30 mouse cellular contexts compared by ENCODE assay signal in the genomic region with DNA sequence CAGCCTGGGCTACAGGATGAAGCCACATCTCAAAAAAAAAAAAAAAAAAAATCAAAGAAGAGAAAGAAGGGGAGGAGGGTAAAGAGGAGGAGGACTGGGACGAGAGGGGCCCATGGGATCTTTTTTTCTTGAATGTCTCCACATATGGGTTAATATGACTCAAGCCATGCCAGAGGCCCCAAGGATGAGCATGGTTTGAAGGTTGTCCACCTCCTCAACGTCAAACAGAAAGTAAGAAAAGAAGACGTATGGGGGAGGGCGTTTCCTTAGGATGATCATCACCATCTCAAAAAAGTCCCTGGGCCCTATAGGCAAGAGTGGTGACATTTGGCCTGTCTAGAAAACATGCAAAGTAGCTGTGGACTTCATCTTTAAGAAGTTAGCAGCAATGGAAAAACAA.
DNase-seq lines count a peak whose midpoint lies in the region; ATAC-seq and TF ChIP-seq lines count a peak whose summit lies in the region.
"Had no signal": no experiment of that assay in that cellular context is flagged by ENCODE, and none has a peak within 500 bp of the region (broad histone marks: within the 10 kb centered on the region; RNA-seq: fewer than 3 reads in every experiment).

No protein-coding gene starts in this region.

- TF ChIP-seq CTCF in spleen, adult 2 months (IDR thresholded peaks at IDR 0.05; ENCODE audit: extremely low read depth, insufficient read depth, insufficient read length, insufficient replicate concordance): no peak
- no peak for TF ChIP-seq CTCF in CH12.LX (conservative IDR thresholded peaks at IDR 0.05 in 1 of 2, IDR thresholded peaks at IDR 0.05 in 1 of 2; ENCODE audit: low read depth in 2 of 2, low read length in 2 of 2)
- TF ChIP-seq CTCF in midbrain, postnatal 0 days (IDR thresholded peaks at IDR 0.05): no peak

- 73% methylated on average over 4 of the region's 4 CpGs for WGBS in spleen, adult 2 months
- 85% methylated on average over 4 of the region's 4 CpGs for WGBS in hindbrain, embryonic 10.5 days
- 83% methylated on average over 4 of the region's 4 CpGs for WGBS in midbrain, postnatal 0 days

- H3K4me1 ChIP-seq in spleen, adult 2 months (ENCODE audit: control insufficient read depth, insufficient read depth, insufficient read length): peaks cover 9% of the 10 kb centered on the region; the same call in 1 of the 2 replicates
- peaks cover 20 to 51% of the 10 kb centered on the region in 2 experiments for H3K4me1 ChIP-seq in CH12.LX (ENCODE audit: control insufficient read depth in 1 of 2, insufficient read depth in 2 of 2)
- no peaks in the 10 kb centered on the region for H3K4me1 ChIP-seq in hindbrain, embryonic 10.5 days (replicated peaks)
- no peaks in the 10 kb centered on the region for H3K4me1 ChIP-seq in midbrain, postnatal 0 days (ENCODE audit: insufficient read depth, low read length)
- H3K4me1 ChIP-seq: embryonic facial prominence, embryonic 10.5 days; embryonic facial prominence, embryonic 13.5 days; hindbrain, embryonic 12.5 days had no signal

- H3K79me2 ChIP-seq in CH12.LX (replicated peaks; ENCODE audit: control insufficient read depth, extremely low read depth, insufficient read depth, poor library complexity, severe bottlenecking): no peaks in the 10 kb centered on the region

- ATAC-seq in inflammation-experienced regulatory T-cells, adult 6 months: peak; percentile 71
- no peak for ATAC-seq in midbrain, postnatal 0 days (ENCODE audit: low FRiP score)
- ATAC-seq: forebrain, embryonic 14.5 days; forebrain, postnatal 0 days; hindbrain, embryonic 16.5 days had no signal

- H3K9me3 ChIP-seq in CH12.LX (replicated peaks; ENCODE audit: low read length): no peaks in the 10 kb centered on the region
- H3K9me3 ChIP-seq in hindbrain, embryonic 10.5 days: no peaks in the 10 kb centered on the region
- no peaks in the 10 kb centered on the region for H3K9me3 ChIP-seq in midbrain, postnatal 0 days (ENCODE audit: low read length)
- H3K9me3 ChIP-seq: embryonic facial prominence, embryonic 10.5 days; embryonic facial prominence, embryonic 13.5 days; heart, embryonic 10.5 days; heart, embryonic 13.5 days; hindbrain, embryonic 12.5 days had no signal

- TF ChIP-seq EP300 in CH12.LX (IDR thresholded peaks at IDR 0.05; ENCODE audit: low read length): peak; percentile 19; the same call in 1 of the 2 replicates

- H3K9ac ChIP-seq in CH12.LX (ENCODE audit: insufficient read depth, low read depth): peak overlapping the region; percentile 20; the same call in 1 of the 2 replicates
- H3K9ac ChIP-seq in midbrain, postnatal 0 days (replicated peaks; ENCODE audit: low read length, poor library complexity, severe bottlenecking): no peak overlapping the region
- H3K9ac ChIP-seq: embryonic facial prominence, embryonic 13.5 days; forebrain, postnatal 0 days; heart, embryonic 13.5 days; hindbrain, embryonic 12.5 days had no signal

- H3K27me3 ChIP-seq in spleen, adult 2 months (ENCODE audit: control insufficient read depth, insufficient read depth, low read length): no peaks in the 10 kb centered on the region
- H3K27me3 ChIP-seq in CH12.LX (replicated peaks): no peaks in the 10 kb centered on the region
- no peaks in the 10 kb centered on the region for H3K27me3 ChIP-seq in hindbrain, embryonic 10.5 days (ENCODE audit: insufficient read depth, poor library complexity, severe bottlenecking)
- no peaks in the 10 kb centered on the region for H3K27me3 ChIP-seq in midbrain, postnatal 0 days (ENCODE audit: insufficient read depth, low read length)
- H3K27me3 ChIP-seq: embryonic facial prominence, embryonic 13.5 days; hindbrain, embryonic 12.5 days had no signal

- H3K4me2 ChIP-seq in CH12.LX (ENCODE audit: insufficient read depth, low read depth, poor library complexity, severe bottlenecking): peak overlapping the region; percentile 60
- H3K4me2 ChIP-seq in midbrain, postnatal 0 days (ENCODE audit: low read depth, low read length, poor library complexity, severe bottlenecking): no peak overlapping the region
- H3K4me2 ChIP-seq: embryonic facial prominence, embryonic 13.5 days; heart, embryonic 13.5 days; hindbrain, embryonic 12.5 days had no signal

- in situ Hi-C loops in CH12.LX (cut with MboI; ENCODE audit: low pct_ligation_motif_present, low pct_unique_long_range_greater_than_20kb, low sequenced_read_pairs): loop anchor here (5.0 kb wide), 1 partner anchor 37 kb away; no protein-coding TSS in a partner anchor

- no peak for DNase-seq in spleen, adult 2 months (ENCODE audit: low read depth in 1 of 2, low spot score in 2 of 2)
- DNase-seq in spleen, postnatal 14 days (ENCODE audit: low spot score in 2 of 2): no peak
- DNase-seq in CH12.LX (ENCODE audit: extremely low read depth): peak; percentile 75
- DNase-seq in heart, adult 9 months (ENCODE audit: low spot score in 2 of 2): no peak
- no peak for DNase-seq in hindbrain, embryonic 10.5 days (ENCODE audit: low spot score)
- no peak for DNase-seq in midbrain, postnatal 0 days (ENCODE audit: low spot score)
- no peak for DNase-seq in heart, adult 11 months
- DNase-seq: adrenal gland, adult 8-10 months; adrenal gland, postnatal 25 days; cerebellum, adult 11-12 months; cerebellum, adult 8-10 months; cerebellum, postnatal 10 days; cerebellum, postnatal 36 days; embryo, embryonic 11 days; forebrain, postnatal 0 days; gastrocnemius, adult 2 months; gastrocnemius, postnatal 14 days; heart, adult 18-20 months; heart, postnatal 14 days; heart, postnatal 4 days; kidney, adult 11 months had no signal

- no peak for TF ChIP-seq POLR2A in spleen, adult 2 months (IDR thresholded peaks at IDR 0.05; ENCODE audit: low read depth, low read length)
- TF ChIP-seq POLR2A in CH12.LX (IDR thresholded peaks at IDR 0.05; ENCODE audit: low read depth, low read length): no peak

- peak overlapping the region; percentile 42; the same call in 1 of the 2 replicates for H3K27ac ChIP-seq in spleen, adult 2 months (ENCODE audit: insufficient read depth, low read length)
- peak overlapping the region; percentile 86 for H3K27ac ChIP-seq in CH12.LX (ENCODE audit: insufficient read depth, low read depth)
- no peak overlapping the region for H3K27ac ChIP-seq in hindbrain, embryonic 10.5 days
- H3K27ac ChIP-seq in midbrain, postnatal 0 days (ENCODE audit: low read depth, low read length): no peak overlapping the region
- H3K27ac ChIP-seq: embryonic facial prominence, embryonic 10.5 days; embryonic facial prominence, embryonic 13.5 days; gastrocnemius, adult 2 months; heart, embryonic 10.5 days; heart, embryonic 13.5 days; hindbrain, embryonic 12.5 days had no signal

- dilution Hi-C loops in CH12.LX (cut with MboI; ENCODE audit: extremely low pct_ligation_motif_present, extremely low pct_unique_long_range_greater_than_20kb, low sequenced_read_pairs): no loop called here

- peak; percentile 0 for TF ChIP-seq RAD21 in CH12.LX (IDR thresholded peaks at IDR 0.05; ENCODE audit: low read depth, low read length)

- H3K36me3 ChIP-seq in spleen, adult 2 months (ENCODE audit: control insufficient read depth, insufficient read depth, low read length): no peaks in the 10 kb centered on the region
- H3K36me3 ChIP-seq in CH12.LX (replicated peaks in 1 of 2; ENCODE audit: control insufficient read depth in 1 of 2, insufficient read depth in 1 of 2, low read length in 1 of 2): no peaks in the 10 kb centered on the region
- no peaks in the 10 kb centered on the region for H3K36me3 ChIP-seq in hindbrain, embryonic 10.5 days
- no peaks in the 10 kb centered on the region for H3K36me3 ChIP-seq in midbrain, postnatal 0 days (ENCODE audit: insufficient read depth, low read length)
- H3K36me3 ChIP-seq: embryonic facial prominence, embryonic 10.5 days; embryonic facial prominence, embryonic 13.5 days; heart, embryonic 10.5 days; heart, embryonic 13.5 days; hindbrain, embryonic 12.5 days had no signal

- H3K4me3 ChIP-seq in spleen, adult 2 months (ENCODE audit: extremely low read depth, insufficient read depth, insufficient read length): no peak overlapping the region
- H3K4me3 ChIP-seq in CH12.LX (replicated peaks in 1 of 3; ENCODE audit: low read depth in 2 of 3, low read length in 2 of 3, poor library complexity in 1 of 3): no peak overlapping the region
- H3K4me3 ChIP-seq in hindbrain, embryonic 10.5 days: no peak overlapping the region
- no peak overlapping the region for H3K4me3 ChIP-seq in midbrain, postnatal 0 days (ENCODE audit: low read depth, low read length)
- H3K4me3 ChIP-seq: embryonic facial prominence, embryonic 10.5 days; embryonic facial prominence, embryonic 13.5 days; erythroblast, embryonic 14.5 days; gastrocnemius, adult 2 months; heart, embryonic 10.5 days; heart, embryonic 13.5 days; hindbrain, embryonic 12.5 days had no signal

TF ChIP-seq in CH12.LX, 34 proteins besides CTCF, POLR2A, EP300 and RAD21 (continues in another document):
- TF ChIP-seq IRF4 (IDR thresholded peaks at IDR 0.05; ENCODE audit: low read depth, low read length): peak; percentile 82
- no peak; the same call in 1 of the 2 replicates for TF ChIP-seq MXI1 (IDR thresholded peaks at IDR 0.05; ENCODE audit: low read depth, low read length)
- TF ChIP-seq KAT2A (IDR thresholded peaks at IDR 0.05; ENCODE audit: insufficient replicate concordance, low read length): no peak
- no peak for TF ChIP-seq ZMIZ1 (IDR thresholded peaks at IDR 0.05; ENCODE audit: low read depth, low read length)
- TF ChIP-seq TBP (conservative IDR thresholded peaks at IDR 0.05; ENCODE audit: low read depth, low read length): peak; percentile 28; the same call in 1 of the 2 replicates
- TF ChIP-seq SMC3 (IDR thresholded peaks at IDR 0.05; ENCODE audit: low read depth, low read length): no peak
- 0 out of 2 replicates have a peak, but pooled peaks have one; percentile 0 for TF ChIP-seq ELF1 (IDR thresholded peaks at IDR 0.05; ENCODE audit: low read depth, low read length)
- no peak for TF ChIP-seq NELFE (IDR thresholded peaks at IDR 0.05; ENCODE audit: low read depth, low read length)
- no peak for TF ChIP-seq MAFK (IDR thresholded peaks at IDR 0.05; ENCODE audit: insufficient replicate concordance, low read length)
- no peak for TF ChIP-seq HCFC1 (IDR thresholded peaks at IDR 0.05; ENCODE audit: low read depth, low read length)
- peak; percentile 42 for TF ChIP-seq CHD2 (IDR thresholded peaks at IDR 0.05; ENCODE audit: low read length)
- TF ChIP-seq ZKSCAN1 (IDR thresholded peaks at IDR 0.05; ENCODE audit: borderline replicate concordance, low read depth, low read length): no peak
- TF ChIP-seq PAX5 (IDR thresholded peaks at IDR 0.05; ENCODE audit: low read length): no peak
- TF ChIP-seq CHD1 (IDR thresholded peaks at IDR 0.05; ENCODE audit: low read depth, low read length): no peak
- TF ChIP-seq POLR2AphosphoS2 (IDR thresholded peaks at IDR 0.05; ENCODE audit: low read depth, low read length): no peak
- TF ChIP-seq MAX (IDR thresholded peaks at IDR 0.05; ENCODE audit: low read length): no peak
- no peak for TF ChIP-seq USF2 (conservative IDR thresholded peaks at IDR 0.05; ENCODE audit: low read depth, low read length)
- no peak for TF ChIP-seq GABPA (IDR thresholded peaks at IDR 0.05; ENCODE audit: insufficient replicate concordance, low read depth, low read length)
- no peak for TF ChIP-seq MYC (IDR thresholded peaks at IDR 0.05; ENCODE audit: low read depth, low read length)

Comparison
In these comparisons a context has a peak if more than half of its experiments do, and no peak if none do; other contexts are left out.
1. H3K27ac ChIP-seq: peak in spleen, adult 2 months (single experiment) and CH12.LX (single experiment); none in hindbrain, embryonic 10.5 days (single experiment) and midbrain, postnatal 0 days (single experiment).